Mouse (Mus musculus) ZHBTc4 (cell line): ENCODE results near the gene Bcor.
A peak's percentile ranks its signal among the peaks of the same experiment; 100 is the strongest.

Experiments used
- DNase-seq: peaks from one replicate; pipeline ENCODE4 v3.0.0-alpha.2; 2011; ENCODE audit warnings: low read depth, low spot score

Gene Bcor

GRCm38 (mm10) chrX:12006031-12006881 is 153.9 kb downstream of the Bcor start:
- peak; percentile 74 for DNase-seq

DNA sequence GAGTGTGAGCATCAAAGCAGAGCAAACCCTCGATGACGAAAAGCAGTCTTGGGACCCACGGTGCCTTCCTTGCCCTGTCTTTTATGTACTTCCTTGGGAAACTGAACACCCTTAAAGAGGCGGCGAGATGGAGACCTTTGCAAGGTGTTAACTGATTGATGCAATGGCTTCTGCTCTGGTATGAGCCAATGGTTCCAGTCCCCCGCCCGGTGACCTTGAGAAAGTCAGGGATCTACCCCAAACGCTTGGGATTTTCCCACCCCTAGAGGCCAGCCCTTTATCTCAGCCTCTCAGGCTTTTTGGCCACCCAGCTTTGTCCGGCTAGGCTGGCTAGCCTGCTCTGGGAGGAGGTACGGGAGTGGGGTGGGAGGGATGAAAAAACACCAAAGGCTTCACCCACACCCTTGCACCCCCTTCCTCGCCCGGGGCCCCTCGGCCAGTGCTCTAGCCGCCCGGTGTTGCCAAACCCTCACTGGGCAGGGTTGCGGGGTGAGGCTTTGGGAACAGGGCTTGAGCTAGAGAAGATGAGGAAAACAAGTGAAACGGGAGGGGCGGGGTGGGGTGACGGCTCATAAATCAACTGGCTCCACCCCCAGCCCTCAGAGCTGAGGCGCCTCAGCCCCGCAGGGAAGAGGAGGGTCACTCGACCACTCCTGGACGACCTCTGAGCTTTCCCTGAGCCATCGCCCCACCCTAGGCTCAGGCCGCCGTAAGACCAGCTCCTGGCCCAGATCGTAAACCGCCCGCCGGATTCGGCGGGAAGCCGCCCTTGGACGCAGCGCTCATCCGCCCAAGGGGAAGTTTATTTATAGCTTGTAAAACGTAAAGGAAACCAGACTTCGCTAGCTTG is 154.7 kb downstream of the Bcor start:
- peak; percentile 88 for DNase-seq

DNA sequence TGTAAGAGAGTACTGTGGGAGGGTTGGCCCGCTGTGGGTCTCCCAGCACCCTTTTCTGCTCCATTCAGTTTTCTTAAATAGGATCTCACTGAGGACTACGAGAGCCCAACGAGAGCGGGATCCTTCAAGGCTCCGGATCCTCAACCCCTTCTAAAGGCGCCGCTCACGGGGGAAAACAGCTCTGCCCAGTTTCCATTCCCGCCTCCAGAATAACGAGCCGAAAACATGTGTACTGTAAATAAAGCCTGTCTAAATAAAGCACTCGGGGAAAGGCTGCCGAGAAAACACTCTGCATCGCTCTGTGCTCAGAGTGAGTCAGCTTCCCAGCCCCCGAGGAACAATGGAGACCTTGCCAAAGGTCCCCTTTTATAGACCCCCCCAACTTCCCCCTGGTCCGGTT is 155.7 kb downstream of the Bcor start:
- no peak for DNase-seq

GRCm38 (mm10) chrX:12003947-12004346 is 156.2 kb downstream of the Bcor start:
- no peak for DNase-seq

GRCm38 (mm10) chrX:12003539-12003938 is 156.6 kb downstream of the Bcor start:
- no peak for DNase-seq

DNA sequence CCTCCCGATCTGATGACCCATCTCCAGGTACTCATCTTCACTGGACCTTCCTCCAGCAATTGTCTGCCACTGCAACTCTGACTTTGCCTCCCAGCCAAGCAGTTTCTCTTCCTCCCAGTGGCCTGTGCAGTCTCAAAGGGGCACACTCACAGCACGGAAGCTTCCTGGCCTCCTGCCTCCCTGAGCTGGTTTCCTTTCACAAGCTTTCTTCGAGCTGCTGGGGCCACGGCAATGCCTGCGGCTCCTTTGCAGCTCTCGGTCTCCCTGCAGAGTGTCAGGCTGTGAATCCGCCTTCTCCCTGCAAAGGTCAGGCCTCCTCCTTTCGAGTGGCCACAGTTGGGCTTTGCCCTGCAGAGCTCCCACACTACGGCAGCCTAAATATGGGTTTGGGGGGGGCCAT is 157.0 kb downstream of the Bcor start:
- DNase-seq = no peak

DNA sequence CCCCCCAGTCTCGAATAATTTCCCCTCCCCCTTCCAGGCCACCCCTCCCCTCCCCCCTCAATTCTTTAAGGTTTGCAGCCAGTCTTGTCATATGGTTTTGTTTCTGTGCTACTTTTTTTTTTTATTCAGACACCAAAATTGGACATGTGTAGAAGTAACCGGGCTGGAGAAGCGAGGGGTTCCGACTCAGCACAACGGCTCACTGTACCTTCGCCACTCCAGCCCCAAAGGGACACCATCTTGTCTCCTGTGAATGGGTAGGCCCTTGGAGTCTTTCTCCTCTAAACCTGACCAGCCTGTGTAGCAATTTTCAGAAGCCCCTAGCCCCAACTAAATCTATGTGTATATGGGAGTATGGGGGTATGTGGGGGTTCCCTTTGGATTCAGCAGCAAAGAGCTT is 157.6 kb downstream of the Bcor start:
- no peak for DNase-seq

GRCm38 (mm10) chrX:12001969-12002368 is 158.2 kb downstream of the Bcor start:
- DNase-seq = no peak

DNA sequence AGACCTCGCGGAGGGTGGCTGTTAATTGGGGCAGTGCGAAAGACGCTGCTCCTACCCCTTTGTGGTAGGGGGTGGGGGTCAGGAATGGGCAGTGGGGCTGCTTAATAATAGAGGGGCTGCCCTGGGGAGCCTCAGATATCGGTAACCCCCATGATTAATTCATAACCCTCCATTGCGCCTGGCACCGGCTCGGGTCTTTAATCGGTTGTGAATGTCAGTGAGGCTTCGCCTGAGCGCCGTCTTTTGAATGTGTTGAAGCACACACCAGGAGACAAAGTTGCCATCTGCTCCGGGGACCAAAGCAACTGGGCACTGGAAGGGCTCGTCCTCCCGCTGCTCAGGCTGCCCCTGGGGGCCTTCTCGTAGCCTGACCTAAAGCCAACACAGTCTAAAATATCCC is 158.8 kb downstream of the Bcor start:
- DNase-seq = no peak

- no peak for DNase-seq
Observed at GRCm38 (mm10) chrX:12000620-12001019, 159.5 kb downstream of the Bcor start.

DNA sequence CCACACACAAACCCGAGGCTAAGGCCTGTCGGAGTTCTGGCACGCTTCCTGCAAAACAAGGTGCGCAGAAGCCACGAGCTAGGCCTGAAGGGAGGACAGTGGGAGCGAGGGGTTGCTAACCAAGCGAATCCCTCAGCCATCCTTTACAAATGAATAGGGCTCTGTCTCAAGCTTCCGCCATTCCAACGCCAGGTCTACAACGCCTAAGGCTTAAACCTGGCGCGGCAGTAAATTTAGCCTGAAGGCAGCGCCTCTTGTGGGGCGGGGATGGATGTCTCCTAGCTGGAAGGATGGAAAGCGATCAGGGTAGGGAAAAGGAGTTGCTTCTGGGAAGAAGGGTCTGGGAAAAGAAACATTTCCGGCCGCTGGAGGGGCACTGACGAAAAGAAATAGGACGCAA is 160.2 kb downstream of the Bcor start:
- peak; percentile 90 for DNase-seq

GRCm38 (mm10) chrX:11998934-11999336 is 161.2 kb downstream of the Bcor start:
- DNase-seq = peak; percentile 83

DNA sequence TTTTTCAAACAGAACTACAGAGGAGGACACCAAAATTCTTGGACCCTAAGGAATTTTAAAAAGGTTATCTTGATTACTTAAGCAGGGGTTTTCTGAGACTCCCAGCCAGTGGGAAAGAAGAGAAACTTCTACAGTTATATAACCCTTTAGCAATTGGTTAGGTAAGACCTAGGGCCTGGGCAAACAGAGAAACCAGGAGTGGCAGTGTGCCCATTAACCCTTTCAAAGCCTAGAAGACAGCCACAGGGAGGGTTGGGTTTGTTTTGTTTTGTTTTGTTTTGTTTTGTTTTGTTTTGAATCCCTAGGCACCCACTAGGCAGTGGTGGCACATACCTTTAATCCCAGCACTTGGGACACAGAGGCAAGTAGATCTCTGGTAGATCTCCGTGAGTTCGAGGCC is 163.3 kb downstream of the Bcor start:
- DNase-seq = no peak

DNA sequence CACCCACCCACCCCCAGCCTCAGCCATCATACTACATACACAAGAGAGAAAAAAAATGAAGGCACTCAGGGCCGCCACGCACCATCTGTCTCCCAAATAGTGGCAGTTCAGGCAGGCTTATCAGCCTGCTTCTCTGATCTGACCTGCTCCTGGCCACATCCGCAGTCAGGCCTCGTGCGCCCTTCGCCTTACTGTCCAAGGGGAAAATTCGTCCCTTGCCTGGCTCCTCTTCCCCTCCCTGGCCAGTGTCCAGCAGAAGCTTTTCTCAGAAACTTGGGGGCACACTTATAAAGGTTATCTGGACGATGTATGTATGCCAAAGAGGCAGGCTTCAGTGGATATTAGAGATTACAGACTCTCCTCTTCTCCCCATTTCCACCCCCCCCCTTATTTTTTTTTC is 163.7 kb downstream of the Bcor start:
- no peak for DNase-seq

GRCm38 (mm10) chrX:11993641-11994419 is 166.3 kb downstream of the Bcor start:
- DNase-seq = no peak

- DNase-seq = no peak
Observed at GRCm38 (mm10) chrX:11989471-11989870, 170.7 kb downstream of the Bcor start.

DNA sequence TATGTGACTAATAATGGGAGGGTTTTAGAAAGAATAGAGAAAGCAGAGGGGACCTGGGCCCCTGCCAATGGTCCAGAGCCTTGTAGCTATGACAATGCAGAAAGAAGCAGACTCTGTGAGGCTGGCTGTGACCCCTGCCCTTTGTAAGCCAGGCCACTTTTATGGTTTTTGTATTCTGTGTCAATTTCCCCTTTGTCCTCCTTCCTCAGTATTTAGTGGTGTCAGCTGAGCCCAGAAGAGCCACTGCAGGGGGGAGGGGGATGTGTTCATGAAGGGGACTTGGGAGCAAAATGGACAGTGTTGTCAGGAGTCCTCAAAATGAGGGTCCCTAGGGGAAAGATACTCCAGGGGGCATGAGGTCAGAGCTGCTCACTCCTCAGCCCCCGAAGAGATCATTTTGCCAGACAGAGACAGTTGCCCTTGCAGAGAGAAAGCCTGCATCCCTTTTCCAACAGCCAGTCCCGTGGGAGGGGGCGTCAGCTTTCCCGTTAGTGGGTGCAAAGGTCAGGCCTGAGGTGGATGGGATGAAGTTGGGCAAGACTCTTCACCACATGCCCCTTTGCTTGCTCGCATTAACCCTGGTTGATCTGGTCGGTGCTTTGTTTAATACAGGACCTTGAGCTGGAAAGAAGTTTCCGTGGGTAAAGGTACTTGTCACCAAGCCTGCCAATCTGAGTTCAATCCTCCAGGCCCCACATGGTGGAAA is 171.8 kb downstream of the Bcor start:
- DNase-seq = no peak

- no peak for DNase-seq
Observed at GRCm38 (mm10) chrX:11987602-11988001, 172.6 kb downstream of the Bcor start.
